Mouse (Mus musculus) skeletal muscle tissue, adult 2 months (tissue): ENCODE measurements around the gene Ephb1.

ENCODE experiments used
- DNase-seq: peaks from one replicate; pipeline ENCODE4 v3.0.0-alpha.2; 2012; ENCODE audit warnings: low read depth, low spot score

Gene Ephb1

DNA sequence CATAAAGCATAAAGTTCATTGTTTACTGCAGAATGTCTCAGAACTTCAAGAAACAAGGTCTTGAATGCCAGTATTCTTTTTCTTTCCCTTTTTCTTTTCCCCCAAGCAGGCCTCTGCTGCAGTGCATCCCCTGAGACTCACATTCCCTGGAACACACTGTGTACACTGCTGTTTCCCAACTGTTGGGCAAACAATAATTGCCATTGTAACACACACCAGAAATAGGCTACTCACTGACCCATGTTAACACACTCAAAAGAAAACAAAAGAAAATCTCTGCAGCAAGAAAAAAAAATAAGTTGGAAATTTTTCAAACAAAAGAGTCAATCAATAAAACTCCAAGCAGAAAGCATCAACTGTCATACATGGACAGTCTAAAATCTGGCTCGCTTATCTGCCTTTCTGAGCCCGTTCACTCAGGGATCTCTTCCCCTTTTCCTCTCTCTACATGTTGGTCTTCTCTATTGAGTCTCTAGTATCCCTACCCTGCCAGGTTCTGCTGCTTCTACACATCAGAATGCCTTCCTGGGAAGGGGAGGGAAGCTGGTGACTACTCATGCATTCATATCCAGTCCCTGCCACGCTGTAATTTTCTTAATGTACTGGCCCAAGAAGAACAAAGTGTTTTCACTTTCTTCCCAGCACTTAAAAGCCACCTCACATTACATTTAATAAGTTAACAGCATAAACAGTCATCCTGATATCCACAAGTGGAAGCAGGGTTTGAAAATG is 285.2 kb downstream of the Ephb1 start:
- DNase-seq, result no peak

- DNase-seq, result no peak
Measured at GRCm38 (mm10) chr9:102066601-102067000, 287.9 kb downstream of the Ephb1 start.

GRCm38 (mm10) chr9:102045886-102046285 is 308.6 kb downstream of the Ephb1 start:
- no peak for DNase-seq

DNA sequence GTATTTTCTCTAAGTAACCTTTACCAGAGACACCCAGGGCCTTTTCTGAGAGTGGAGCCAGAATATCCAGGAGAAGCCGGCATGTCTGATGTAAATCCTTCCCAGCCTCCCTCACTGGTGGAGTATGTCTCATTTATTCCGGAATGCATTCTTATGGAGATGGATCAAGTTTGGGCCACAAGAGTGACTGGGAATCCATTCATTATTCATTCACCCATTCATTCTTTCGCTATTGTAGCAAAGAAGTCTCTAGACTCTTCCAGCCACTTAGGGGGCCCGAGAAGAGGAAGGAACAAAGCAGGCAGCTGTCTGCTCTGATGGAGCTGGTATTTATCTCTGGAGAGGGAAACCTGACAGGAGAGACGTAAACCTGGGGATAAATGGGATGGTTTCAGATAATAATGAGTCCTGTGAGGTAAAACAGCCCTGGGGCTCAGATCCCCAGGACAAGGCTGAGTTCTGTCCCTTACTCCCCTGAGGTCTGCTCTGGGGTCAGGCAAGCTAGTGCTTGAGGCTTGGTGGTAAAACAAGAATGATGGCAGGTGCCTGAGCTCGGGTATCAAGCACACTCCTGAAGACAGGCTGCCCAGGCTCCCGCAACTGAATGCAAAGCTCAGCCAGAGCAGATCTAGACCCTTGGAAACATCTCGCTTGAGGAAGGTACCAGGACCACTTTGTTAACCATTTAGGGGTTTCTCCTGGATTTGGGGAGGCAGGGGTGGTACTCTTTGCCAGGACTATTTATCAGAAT is 309.2 kb downstream of the Ephb1 start:
- DNase-seq, result no peak

DNA sequence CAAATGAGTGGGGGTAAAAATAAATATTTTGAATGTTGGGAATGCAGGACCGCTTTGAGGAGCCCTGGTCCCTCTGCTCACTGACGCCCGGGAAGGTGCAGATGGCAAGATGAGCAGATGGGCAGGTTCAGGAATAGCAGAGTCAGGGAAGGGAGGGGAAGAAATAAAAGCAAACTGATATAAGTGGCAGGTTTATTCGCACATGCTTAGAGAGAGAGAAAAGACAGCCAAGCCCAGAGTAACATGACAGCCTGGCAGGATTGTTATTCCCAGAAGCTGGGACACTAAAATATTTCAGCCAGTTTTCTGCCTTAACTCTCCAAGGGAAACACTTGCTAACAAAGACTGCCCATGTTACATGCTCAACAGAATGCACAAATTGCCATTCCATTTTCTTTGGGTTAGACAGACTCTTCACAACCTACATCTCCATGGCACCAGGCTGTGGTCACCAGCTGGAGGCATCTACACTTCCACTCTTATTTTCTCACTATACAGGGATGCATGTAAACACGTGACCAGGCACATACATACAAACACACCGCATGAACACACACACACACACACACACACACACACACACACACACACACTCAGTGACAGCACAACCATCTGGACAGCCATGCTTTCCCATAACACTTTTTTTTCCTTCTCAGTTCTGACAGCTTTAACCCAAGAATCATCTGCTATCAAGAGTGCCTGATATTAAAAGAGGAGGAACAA is 315.3 kb downstream of the Ephb1 start:
- DNase-seq, result no peak

DNA sequence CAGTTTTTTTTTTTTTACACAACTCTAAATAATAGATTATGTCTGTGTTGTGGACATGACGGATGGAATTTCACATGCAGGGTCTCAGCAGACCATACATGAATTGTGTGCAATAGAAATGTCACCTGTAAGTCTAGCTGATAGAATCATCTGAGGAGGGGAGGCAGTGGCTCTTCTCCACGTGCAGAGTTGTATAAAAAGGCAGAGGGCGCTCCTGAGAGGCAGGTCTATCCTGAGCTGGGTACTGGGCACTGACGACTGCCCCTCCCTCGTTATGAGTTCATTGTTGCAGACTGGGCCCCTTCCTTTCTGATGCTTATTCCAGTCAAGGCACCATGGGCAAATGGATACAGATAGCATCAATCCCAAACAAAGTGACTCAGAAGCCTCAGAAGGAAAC is 318.4 kb downstream of the Ephb1 start:
- DNase-seq, result no peak

- no peak for DNase-seq
Measured at GRCm38 (mm10) chr9:102033231-102033630, 321.3 kb downstream of the Ephb1 start.

DNA sequence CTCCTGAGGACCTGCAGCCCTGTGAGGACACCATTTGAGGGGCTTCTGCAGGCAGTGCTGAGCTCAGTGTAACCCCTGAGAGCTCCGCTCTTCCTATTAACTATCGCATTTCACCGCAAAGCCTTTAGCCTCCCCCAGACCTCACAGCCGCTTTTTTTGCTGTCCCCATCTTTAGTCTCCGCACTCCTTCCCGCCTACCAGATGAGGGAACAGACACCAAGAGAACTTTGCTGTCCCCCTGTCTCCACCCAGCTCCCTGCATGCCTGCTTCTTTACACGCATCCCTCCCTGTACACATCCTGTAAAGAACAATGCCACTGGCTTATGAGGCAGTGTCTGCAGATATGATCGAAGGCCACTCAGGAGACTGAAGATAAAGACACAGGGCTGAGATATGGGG is 322.1 kb downstream of the Ephb1 start:
- no peak for DNase-seq

DNA sequence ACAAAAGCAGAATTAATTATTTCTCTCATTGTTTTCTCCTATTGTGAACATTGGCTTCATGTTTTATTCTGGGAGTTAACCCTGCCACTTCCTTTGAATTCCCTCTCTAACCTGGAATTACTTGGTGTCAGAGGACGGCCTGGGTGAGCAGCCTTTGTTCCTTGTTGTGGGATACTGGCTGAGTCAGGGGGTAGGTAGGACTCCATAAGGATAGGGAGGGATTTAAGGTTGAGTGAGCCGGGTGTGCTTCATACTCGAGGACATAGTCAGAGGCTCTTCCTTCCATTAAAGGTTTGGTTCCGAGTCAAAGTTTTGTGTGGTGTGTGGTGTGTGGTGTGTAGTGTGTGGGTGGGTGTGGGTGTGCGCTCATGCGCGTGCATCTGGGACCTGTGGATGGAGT is 324.8 kb downstream of the Ephb1 start:
- DNase-seq, result no peak

DNA sequence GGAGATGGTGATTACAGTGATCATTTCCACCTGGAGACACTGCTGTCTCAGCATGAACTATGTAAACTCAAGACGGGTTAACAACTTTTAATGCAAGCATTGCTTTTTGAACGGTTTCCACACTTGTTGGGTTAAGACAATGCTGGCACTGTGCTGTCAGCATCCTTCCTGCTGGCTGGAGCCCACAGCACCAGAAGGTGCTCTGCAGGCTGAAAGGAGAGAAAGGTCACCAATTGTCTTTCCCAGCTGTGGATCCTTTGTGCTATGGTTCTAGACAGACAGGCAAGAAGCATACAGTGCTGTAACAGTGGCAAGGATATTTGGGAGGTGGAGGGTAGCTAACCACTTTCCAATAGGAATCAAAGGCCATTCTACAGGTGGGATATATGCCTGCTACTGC is 328.4 kb downstream of the Ephb1 start:
- no peak for DNase-seq

GRCm38 (mm10) chr9:102025141-102025540 is 329.4 kb downstream of the Ephb1 start:
- DNase-seq, result no peak

GRCm38 (mm10) chr9:102015516-102015915 is 339.0 kb downstream of the Ephb1 start:
- no peak for DNase-seq

DNA sequence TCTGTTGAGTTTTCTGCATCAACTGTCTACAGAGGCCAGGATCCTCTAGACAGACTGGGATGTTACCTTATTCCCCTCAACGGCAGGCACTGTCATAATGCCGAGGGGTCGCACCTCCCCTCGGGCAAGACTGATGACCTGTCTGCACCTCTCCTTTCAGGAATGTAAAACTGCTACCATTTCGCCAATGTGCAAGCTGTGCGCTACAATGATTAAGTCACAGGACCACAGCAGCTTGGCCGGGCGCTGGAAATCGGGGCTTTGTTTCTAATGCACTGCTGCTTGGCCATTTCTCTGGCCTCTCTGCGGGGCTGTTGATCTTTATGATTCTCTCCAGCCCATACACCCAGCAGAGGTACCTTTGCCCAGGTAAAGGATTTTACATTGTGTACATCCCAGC is 346.8 kb downstream of the Ephb1 start:
- DNase-seq, result no peak

DNA sequence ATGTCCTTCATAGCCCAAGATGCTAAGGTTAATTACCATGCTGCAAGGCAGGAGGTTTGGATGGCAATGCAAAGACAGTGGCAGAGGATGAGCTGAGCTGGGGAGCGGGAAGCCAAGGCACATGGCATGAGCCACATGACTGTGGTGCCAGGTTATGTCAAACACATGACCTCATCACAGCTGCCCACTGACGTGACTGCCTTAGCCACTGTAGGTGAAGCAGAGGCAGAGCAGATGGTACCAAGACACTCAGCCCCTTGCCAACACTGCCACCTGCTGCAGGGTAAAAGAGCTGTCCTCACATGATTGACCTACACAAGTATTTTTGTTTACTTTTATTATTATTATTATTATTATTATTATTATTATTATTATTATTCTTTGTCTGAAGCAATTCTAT is 348.0 kb downstream of the Ephb1 start:
- DNase-seq, result peak; percentile 57

DNA sequence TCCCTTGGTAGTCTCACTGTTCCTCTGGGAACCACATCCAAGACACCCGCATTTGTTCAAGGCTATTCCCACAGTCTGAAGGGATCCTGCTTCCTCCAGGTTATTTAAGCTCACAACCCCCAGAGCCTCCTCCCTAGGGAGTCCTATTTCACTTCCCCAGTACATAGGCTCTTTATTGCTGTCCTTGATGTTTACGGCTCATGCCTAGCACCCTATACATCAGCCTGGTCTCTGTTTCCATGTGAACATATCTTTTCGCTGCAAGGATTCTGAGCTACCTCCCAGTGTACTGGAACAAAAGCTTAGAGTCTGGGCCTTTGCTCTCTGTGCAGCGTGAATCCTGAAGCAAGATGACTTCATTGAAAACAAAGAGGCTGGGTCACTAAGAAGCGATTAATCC is 351.6 kb downstream of the Ephb1 start:
- no peak for DNase-seq

DNA sequence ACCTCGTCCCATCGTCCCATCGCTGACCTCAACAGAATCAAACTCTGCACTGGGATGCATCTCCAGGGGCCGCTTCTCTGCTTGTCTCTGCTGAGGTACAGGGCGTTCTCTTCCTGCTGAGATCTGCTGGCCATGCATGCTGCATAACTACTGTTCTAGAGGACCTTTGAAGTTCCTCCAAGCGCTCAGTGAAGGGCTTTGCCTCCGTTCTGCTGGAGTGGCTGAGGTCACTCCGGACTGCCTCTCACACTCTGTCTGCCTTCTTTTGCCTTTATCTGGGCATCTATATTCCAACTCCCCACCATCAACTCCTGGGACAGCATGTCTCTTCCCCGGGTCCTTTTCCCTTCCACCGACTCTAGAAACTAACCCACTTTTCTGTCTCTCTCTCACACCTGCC is 352.3 kb downstream of the Ephb1 start:
- peak; percentile 20 for DNase-seq

- no peak for DNase-seq
Measured at GRCm38 (mm10) chr9:102001633-102002165, 352.8 kb downstream of the Ephb1 start.

DNA sequence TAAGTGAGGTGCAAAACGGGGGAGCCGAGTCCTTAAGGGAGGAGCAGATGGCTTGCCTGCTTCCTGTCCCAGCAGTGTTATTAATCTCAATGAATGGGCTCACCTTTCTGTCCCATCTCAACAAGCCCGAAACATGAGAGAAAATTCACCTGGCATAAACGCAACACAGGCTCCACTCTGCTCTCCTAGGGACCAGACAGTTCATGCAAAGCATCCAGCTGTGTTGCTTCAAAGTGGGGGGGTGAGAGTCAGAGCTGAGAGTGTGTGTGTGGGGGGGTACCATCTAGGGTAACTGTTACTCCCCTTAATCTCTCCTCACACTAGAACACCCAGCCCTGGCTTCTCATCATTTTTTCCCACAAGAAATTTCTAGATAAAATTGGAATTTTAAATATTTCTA is 354.8 kb downstream of the Ephb1 start:
- no peak for DNase-seq

GRCm38 (mm10) chr9:101996771-101997500 is 357.6 kb downstream of the Ephb1 start:
- no peak for DNase-seq

- DNase-seq, result no peak
Measured at GRCm38 (mm10) chr9:101996183-101996582, 358.3 kb downstream of the Ephb1 start.

GRCm38 (mm10) chr9:101995423-101996156 is 358.9 kb downstream of the Ephb1 start:
- DNase-seq, result no peak
